30 mouse cellular contexts compared by ENCODE assay signal in genomic region chr4:40889983-40890382, GRCm38 (mm10). TPM values are rescaled to one million over a fixed set of nuclear protein-coding genes. Genes with fewer than 3 reads are reported as not detected.
"Had no signal": no experiment of that assay in that cellular context is flagged by ENCODE, and none has a peak within 500 bp of the region (broad histone marks: within the 10 kb centered on the region; RNA-seq: fewer than 3 reads in every experiment).

No protein-coding gene starts in this region.

- DNase-seq: kidney, adult 11 months; kidney, adult 9 months; kidney, postnatal 14 days; kidney, postnatal 4 days; layer of hippocampus, postnatal 36 days; lung, postnatal 10 days; retina, postnatal 1 day; right cerebral cortex, postnatal 14 days; right cerebral cortex, postnatal 4 days; thymus, postnatal 25 days had no signal

- H3K27ac ChIP-seq: intestine, embryonic 15.5 days; left cerebral cortex, adult 2 months; limb, embryonic 12.5 days; limb, embryonic 15.5 days; liver, embryonic 12.5 days; liver, embryonic 15.5 days; lung, embryonic 15.5 days; midbrain, embryonic 10.5 days; midbrain, embryonic 13.5 days; neural tube, embryonic 13.5 days had no signal

- H3K4me3 ChIP-seq: intestine, embryonic 15.5 days; left cerebral cortex, adult 2 months; limb, embryonic 12.5 days; limb, embryonic 15.5 days; liver, embryonic 12.5 days; liver, embryonic 15.5 days; lung, embryonic 15.5 days; midbrain, embryonic 10.5 days; midbrain, embryonic 13.5 days; myocyte; neural tube, embryonic 13.5 days had no signal

- H3K4me2 ChIP-seq: intestine, embryonic 15.5 days; limb, embryonic 12.5 days; limb, embryonic 15.5 days; liver, embryonic 12.5 days; liver, embryonic 15.5 days; lung, embryonic 15.5 days; midbrain, embryonic 13.5 days; neural tube, embryonic 13.5 days had no signal

- H3K9me3 ChIP-seq: intestine, embryonic 15.5 days; limb, embryonic 12.5 days; limb, embryonic 15.5 days; liver, embryonic 12.5 days; liver, embryonic 15.5 days; lung, embryonic 15.5 days; midbrain, embryonic 10.5 days; midbrain, embryonic 13.5 days; neural tube, embryonic 13.5 days had no signal

- H3K9ac ChIP-seq: intestine, embryonic 15.5 days; limb, embryonic 12.5 days; limb, embryonic 15.5 days; liver, embryonic 12.5 days; liver, embryonic 15.5 days; lung, embryonic 15.5 days; midbrain, embryonic 13.5 days; neural tube, embryonic 13.5 days had no signal

- ATAC-seq: intestine, embryonic 15.5 days; liver, embryonic 12.5 days; midbrain, embryonic 13.5 days; midbrain, embryonic 16.5 days had no signal

- H3K4me1 ChIP-seq: intestine, embryonic 15.5 days; limb, embryonic 12.5 days; limb, embryonic 15.5 days; liver, embryonic 15.5 days; midbrain, embryonic 10.5 days; midbrain, embryonic 13.5 days; neural tube, embryonic 13.5 days had no signal

- H3K36me3 ChIP-seq: intestine, embryonic 15.5 days; limb, embryonic 12.5 days; limb, embryonic 15.5 days; liver, embryonic 12.5 days; liver, embryonic 15.5 days; lung, embryonic 15.5 days; midbrain, embryonic 10.5 days; midbrain, embryonic 13.5 days; neural tube, embryonic 13.5 days had no signal

- H3K27me3 ChIP-seq: intestine, embryonic 15.5 days; limb, embryonic 12.5 days; limb, embryonic 15.5 days; liver, embryonic 12.5 days; liver, embryonic 15.5 days; lung, embryonic 15.5 days; midbrain, embryonic 13.5 days; neural tube, embryonic 13.5 days had no signal

RNA-seq across cellular contexts. Expression of gene Spink4, which starts 29.9 kb away (rescaled TPM):
- total RNA-seq: layer of hippocampus, adult 18-20 months; layer of hippocampus, postnatal 10 days; layer of hippocampus, postnatal 36 days; left cerebral cortex, adult 2 months; left cerebral cortex, postnatal 10 days; left cerebral cortex, postnatal 36 days; monocyte, adult 5-6 weeks; neutrophil, adult 5-6 weeks had no signal
- polyA plus RNA-seq: kidney, embryonic 16.5 days; limb, embryonic 12.5 days; limb, embryonic 15.5 days; midbrain, embryonic 10.5 days; midbrain, embryonic 13.5 days; midbrain, embryonic 16.5 days; neural tube, embryonic 13.5 days; stomach, embryonic 14.5 days had no signal
